Mouse (Mus musculus): ENCODE data around the gene Nadk.

DNA sequence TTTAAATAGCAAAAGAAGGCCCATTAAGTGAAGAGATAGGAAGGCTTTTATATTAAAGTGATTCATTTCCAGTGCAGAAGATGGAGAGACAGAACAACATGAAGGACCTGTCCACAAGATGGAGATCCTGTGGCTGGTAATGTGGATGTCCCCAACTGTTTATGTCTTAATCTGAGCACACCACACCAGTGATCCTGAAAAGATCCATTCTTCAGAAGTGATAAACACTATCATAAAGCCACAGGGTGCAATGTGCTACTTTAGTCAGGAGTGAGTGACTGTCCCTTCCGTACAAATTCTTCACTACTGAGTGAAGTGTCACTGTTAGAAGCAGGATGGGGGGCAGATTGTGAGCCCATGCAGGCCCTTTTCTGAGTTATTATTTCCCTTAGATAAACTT lies 40.6 kb downstream of the Nadk start:
- TF ChIP-seq CTCF (conservative IDR thresholded peaks at IDR 0.05; ENCODE audit: low read length) (no peak), POU5F1 (IDR thresholded peaks at IDR 0.05; ENCODE audit: borderline replicate concordance, low read length) (no peak), NANOG (IDR thresholded peaks at IDR 0.05; ENCODE audit: borderline replicate concordance, low read length) (no peak)

Data from E14TG2a.4 (cell line).